ENCODE assay signal across 20 mouse cellular contexts in genomic region chr16:5156495-5156894, GRCm38 (mm10). TPM values are rescaled to one million over a fixed set of nuclear protein-coding genes. Genes with fewer than 3 reads are reported as not detected.
"Had no signal": no experiment of that assay in that cellular context is flagged by ENCODE, and none has a peak within 500 bp of the region (broad histone marks: within the 10 kb centered on the region; RNA-seq: fewer than 3 reads in every experiment).

No protein-coding gene starts in this region.

- H3K9me3 ChIP-seq: lung, embryonic 15.5 days; megakaryocyte, embryonic 14.5 days; midbrain, embryonic 13.5 days; midbrain, embryonic 15.5 days; neural tube, embryonic 12.5 days had no signal

- H3K36me3 ChIP-seq: lung, embryonic 15.5 days; midbrain, embryonic 13.5 days; midbrain, embryonic 15.5 days; neural tube, embryonic 12.5 days had no signal

- H3K4me1 ChIP-seq: lung, embryonic 15.5 days; neural tube, embryonic 12.5 days had no signal

- H3K27me3 ChIP-seq: lung, embryonic 15.5 days; midbrain, embryonic 13.5 days; midbrain, embryonic 15.5 days had no signal

- ATAC-seq: liver, postnatal 0 days; lung, postnatal 0 days; midbrain, embryonic 13.5 days; midbrain, embryonic 15.5 days had no signal

- H3K27ac ChIP-seq: lung, embryonic 15.5 days; macrophage; midbrain, embryonic 13.5 days; midbrain, embryonic 15.5 days; neural tube, embryonic 12.5 days had no signal

- H3K4me2 ChIP-seq: lung, embryonic 15.5 days; midbrain, embryonic 11.5 days; midbrain, embryonic 13.5 days; midbrain, embryonic 15.5 days; neural tube, embryonic 12.5 days had no signal

- H3K4me3 ChIP-seq: lung, embryonic 15.5 days; megakaryocyte, embryonic 14.5 days; midbrain, embryonic 13.5 days; midbrain, embryonic 15.5 days; neural tube, embryonic 12.5 days had no signal

- DNase-seq: liver, postnatal 0 days; lung, adult 2 months; lung, postnatal 14 days; lung, postnatal 36 days; right cerebral cortex, postnatal 14 days; spleen, adult 18-20 months; thymus, adult 18-20 months; thymus, postnatal 14 days; thymus, postnatal 36 days had no signal

- H3K9ac ChIP-seq: liver, postnatal 0 days; lung, embryonic 15.5 days; midbrain, embryonic 13.5 days; midbrain, embryonic 15.5 days; neural tube, embryonic 12.5 days had no signal

RNA-seq across cellular contexts. Expression of gene Sec14l5, which starts 9.6 kb away (rescaled TPM):
- total RNA-seq: megakaryocyte progenitor cell, adult 5-6 weeks; monocyte, adult 5-6 weeks had no signal
- polyA plus RNA-seq: macrophage; small intestine, adult 2 months had no signal

RNA-seq across cellular contexts. Expression of gene Ppl, which starts 24.3 kb away (rescaled TPM):
- total RNA-seq: megakaryocyte progenitor cell, adult 5-6 weeks had no signal
- polyA plus RNA-seq: macrophage had no signal
